Mouse (Mus musculus): Measurements from ENCODE around the gene Fam3c. TPM values are rescaled to one million over a fixed set of nuclear protein-coding genes. Genes with fewer than 3 reads are reported as not detected.

The Fam3c gene
- polyA plus RNA-seq, 1 experiment, result 24.9 TPM

GRCm38 (mm10) chr6:22343706-22344105, 12.3 kb downstream of the Fam3c start:
- Histone ChIP-seq H3K4me3 (ENCODE audit: insufficient read depth, low read depth, low read length) (no peak overlapping the region), H3K27ac (replicated peaks; ENCODE audit: low read depth, low read length) (no peak overlapping the region), H3K4me1 (ENCODE audit: control insufficient read depth, insufficient read depth, insufficient read length, low read length) (peaks cover 6% of the 10 kb centered on the region; the same call in 1 of the 2 replicates)

- Histone ChIP-seq H3K27ac (replicated peaks; ENCODE audit: low read depth, low read length) (no peak overlapping the region), H3K4me1 (ENCODE audit: control insufficient read depth, insufficient read depth, insufficient read length, low read length) (peaks cover 6% of the 10 kb centered on the region; the same call in 1 of the 2 replicates), H3K4me3 (ENCODE audit: insufficient read depth, low read depth, low read length) (no peak overlapping the region)
Measured at GRCm38 (mm10) chr6:22343292-22343691, 12.8 kb downstream of the Fam3c start.

GRCm38 (mm10) chr6:22340779-22341178, 15.3 kb downstream of the Fam3c start:
- H3K4me3 ChIP-seq (ENCODE audit: insufficient read depth, low read depth, low read length), result no peak overlapping the region
- H3K4me1 ChIP-seq (ENCODE audit: control insufficient read depth, insufficient read depth, insufficient read length, low read length), result peaks cover 3% of the 10 kb centered on the region; the same call in 1 of the 2 replicates
- H3K27ac ChIP-seq (replicated peaks; ENCODE audit: low read depth, low read length), result no peak overlapping the region

- Histone ChIP-seq H3K4me3 (ENCODE audit: insufficient read depth, low read depth, low read length) (no peak overlapping the region), H3K4me1 (ENCODE audit: control insufficient read depth, insufficient read depth, insufficient read length, low read length) (peaks cover 3% of the 10 kb centered on the region; the same call in 1 of the 2 replicates), H3K27ac (replicated peaks; ENCODE audit: low read depth, low read length) (no peak overlapping the region)
Measured at GRCm38 (mm10) chr6:22339763-22340542, 16.1 kb downstream of the Fam3c start.

- no peak overlapping the region for H3K27ac ChIP-seq (replicated peaks; ENCODE audit: low read depth, low read length)
- no peak overlapping the region for H3K4me3 ChIP-seq (ENCODE audit: insufficient read depth, low read depth, low read length)
- peaks cover 2% of the 10 kb centered on the region; the same call in 1 of the 2 replicates for H3K4me1 ChIP-seq (ENCODE audit: control insufficient read depth, insufficient read depth, insufficient read length, low read length)
Measured at GRCm38 (mm10) chr6:22332548-22332947, 23.5 kb downstream of the Fam3c start.

GRCm38 (mm10) chr6:22330169-22330960, 25.7 kb downstream of the Fam3c start:
- Histone ChIP-seq H3K27ac (replicated peaks; ENCODE audit: low read depth, low read length) (no peak overlapping the region), H3K4me1 (ENCODE audit: control insufficient read depth, insufficient read depth, insufficient read length, low read length) (peaks cover 2% of the 10 kb centered on the region; the same call in 1 of the 2 replicates), H3K4me3 (ENCODE audit: insufficient read depth, low read depth, low read length) (no peak overlapping the region)

GRCm38 (mm10) chr6:22327931-22328330, 28.1 kb downstream of the Fam3c start:
- H3K27ac ChIP-seq (replicated peaks; ENCODE audit: low read depth, low read length), result no peak overlapping the region
- H3K4me3 ChIP-seq (ENCODE audit: insufficient read depth, low read depth, low read length), result no peak overlapping the region
- H3K4me1 ChIP-seq (ENCODE audit: control insufficient read depth, insufficient read depth, insufficient read length, low read length), result peaks cover 2% of the 10 kb centered on the region; the same call in 1 of the 2 replicates

- Histone ChIP-seq H3K4me1 (ENCODE audit: control insufficient read depth, insufficient read depth, insufficient read length, low read length) (peaks cover 2% of the 10 kb centered on the region; the same call in 1 of the 2 replicates), H3K4me3 (ENCODE audit: insufficient read depth, low read depth, low read length) (no peak overlapping the region), H3K27ac (replicated peaks; ENCODE audit: low read depth, low read length) (no peak overlapping the region)
Measured at GRCm38 (mm10) chr6:22327091-22327490, 29.0 kb downstream of the Fam3c start.

GRCm38 (mm10) chr6:22326289-22326688, 29.8 kb downstream of the Fam3c start:
- Histone ChIP-seq H3K4me1 (ENCODE audit: control insufficient read depth, insufficient read depth, insufficient read length, low read length) (peaks cover 2% of the 10 kb centered on the region; the same call in 1 of the 2 replicates), H3K27ac (replicated peaks; ENCODE audit: low read depth, low read length) (no peak overlapping the region), H3K4me3 (ENCODE audit: insufficient read depth, low read depth, low read length) (no peak overlapping the region)

- peaks cover 2% of the 10 kb centered on the region; the same call in 1 of the 2 replicates for H3K4me1 ChIP-seq (ENCODE audit: control insufficient read depth, insufficient read depth, insufficient read length, low read length)
- no peak overlapping the region for H3K4me3 ChIP-seq (ENCODE audit: insufficient read depth, low read depth, low read length)
- H3K27ac ChIP-seq (replicated peaks; ENCODE audit: low read depth, low read length), result no peak overlapping the region
Measured at GRCm38 (mm10) chr6:22325364-22326072, 30.5 kb downstream of the Fam3c start.

- H3K4me3 ChIP-seq (ENCODE audit: insufficient read depth, low read depth, low read length), result no peak overlapping the region
Measured at GRCm38 (mm10) chr6:22298059-22298458, 58.0 kb downstream of the Fam3c start.

GRCm38 (mm10) chr6:22297028-22297427, 59.0 kb downstream of the Fam3c start:
- no peak overlapping the region; the same call in 1 of the 2 replicates for H3K27ac ChIP-seq (replicated peaks; ENCODE audit: low read depth, low read length)
- H3K4me3 ChIP-seq (ENCODE audit: insufficient read depth, low read depth, low read length), result no peak overlapping the region
- H3K4me1 ChIP-seq (ENCODE audit: control insufficient read depth, insufficient read depth, insufficient read length, low read length), result no peaks in the 10 kb centered on the region

More at GRCm38 (mm10) chr6:22298059-22298458, 58.0 kb downstream of the Fam3c start:
- Histone ChIP-seq H3K27ac (replicated peaks; ENCODE audit: low read depth, low read length) (no peak overlapping the region), H3K4me1 (ENCODE audit: control insufficient read depth, insufficient read depth, insufficient read length, low read length) (no peaks in the 10 kb centered on the region)

GRCm38 (mm10) chr6:22293922-22294321, 62.1 kb downstream of the Fam3c start:
- Histone ChIP-seq H3K4me3 (ENCODE audit: insufficient read depth, low read depth, low read length) (no peak overlapping the region), H3K4me1 (ENCODE audit: control insufficient read depth, insufficient read depth, insufficient read length, low read length) (no peaks in the 10 kb centered on the region)

GRCm38 (mm10) chr6:22292056-22292455, 64.0 kb downstream of the Fam3c start:
- no peak overlapping the region for H3K27ac ChIP-seq (replicated peaks; ENCODE audit: low read depth, low read length)

More at GRCm38 (mm10) chr6:22293922-22294321, 62.1 kb downstream of the Fam3c start:
- no peak overlapping the region for H3K27ac ChIP-seq (replicated peaks; ENCODE audit: low read depth, low read length)

GRCm38 (mm10) chr6:22290790-22291189, 65.3 kb downstream of the Fam3c start:
- no peak overlapping the region for H3K4me3 ChIP-seq (ENCODE audit: insufficient read depth, low read depth, low read length)
- H3K27ac ChIP-seq (replicated peaks; ENCODE audit: low read depth, low read length), result no peak overlapping the region
- H3K4me1 ChIP-seq (ENCODE audit: control insufficient read depth, insufficient read depth, insufficient read length, low read length), result no peaks in the 10 kb centered on the region

More at GRCm38 (mm10) chr6:22292056-22292455, 64.0 kb downstream of the Fam3c start:
- no peak overlapping the region for H3K4me3 ChIP-seq (ENCODE audit: insufficient read depth, low read depth, low read length)
- H3K4me1 ChIP-seq (ENCODE audit: control insufficient read depth, insufficient read depth, insufficient read length, low read length), result no peaks in the 10 kb centered on the region

All from brown adipose tissue, adult 24 weeks (tissue).